Mouse (Mus musculus) CD4-positive naive resting alpha-beta T cell, adult 57 days (primary cell): ENCODE data around the gene Tmem52b. TPM values are rescaled to one million over a fixed set of nuclear protein-coding genes. Genes with fewer than 3 reads are reported as not detected.

ENCODE experiments used
- total RNA-seq: library from RNA; stranded (reverse); gene quantifications from one replicate; pipeline ENCODE4 v1.2.4, GENCODE M21; 2023

The Tmem52b gene
- total RNA-seq = not detected

GRCm38 (mm10) chr6:129512367-129512766 is at the start of gene Tmem52b:
Gene Tmem52b (plus strand): TSS chr6:129512555.

GRCm38 (mm10) chr6:129507024-129507423 is 5.3 kb upstream of the Tmem52b start, which contains the start of gene Olr1:
Gene Olr1 (minus strand): TSS chr6:129507165.

GRCm38 (mm10) chr6:129532942-129533860 is 20.8 kb downstream of the Tmem52b start, which contains the start of gene Gabarapl1:
Gene Gabarapl1 (plus strand): TSS chr6:129533160.

Other genes with a start within 250 kb of the Tmem52b start
- 621 TPM for gene Cd69, start 237.1 kb upstream of the Tmem52b start, total RNA-seq
- gene 4922502D21Rik, start 180.8 kb upstream of the Tmem52b start, total RNA-seq = not detected
- 1.3 TPM for gene Clec12a, start 169.9 kb upstream of the Tmem52b start, total RNA-seq
- gene Clec12b, start 126.7 kb upstream of the Tmem52b start, total RNA-seq = not detected
- not detected for gene Clec1b, start 115.3 kb upstream of the Tmem52b start, total RNA-seq
- 2.5 TPM for gene Clec9a, start 103.7 kb upstream of the Tmem52b start, total RNA-seq
- not detected for gene Clec1a, start 60.6 kb upstream of the Tmem52b start, total RNA-seq
- gene Olr1, start 5.4 kb upstream of the Tmem52b start, total RNA-seq = not detected
- gene Gabarapl1, start 20.6 kb downstream of the Tmem52b start, total RNA-seq = 14.8 TPM
- gene Klre1, start 65.3 kb downstream of the Tmem52b start, total RNA-seq = 6.3 TPM
- gene Klrd1, start 79.2 kb downstream of the Tmem52b start, total RNA-seq = 82.5 TPM
- gene Klrk1, start 111.3 kb downstream of the Tmem52b start, total RNA-seq = 4.8 TPM
- 1.7 TPM for gene Klrc3, start 130.8 kb downstream of the Tmem52b start, total RNA-seq
- 2.3 TPM for gene Klrc2, start 148.1 kb downstream of the Tmem52b start, total RNA-seq
- 6.3 TPM for gene Klrc1, start 166.4 kb downstream of the Tmem52b start, total RNA-seq
- 1.8 TPM for gene Klri1, start 204.6 kb downstream of the Tmem52b start, total RNA-seq
- 0.80 TPM for gene Klri2, start 227.9 kb downstream of the Tmem52b start, total RNA-seq